Mouse (Mus musculus) E14TG2a.4 (cell line): ENCODE data around the gene Slc35b3.
A peak's percentile ranks its signal among the peaks of the same experiment; 100 is the strongest.

ENCODE experiments used
- H3K27me3 ChIP-seq: 2 replicates; pipeline ENCODE4 v1.6.1; 2014; ENCODE audit warnings: low read length, control low read depth; ENCODE audit not compliant: insufficient read depth
- H3K36me3 ChIP-seq: 2 replicates; pipeline ENCODE4 v1.6.1; 2014; ENCODE audit warnings: low read length, control low read depth; ENCODE audit not compliant: insufficient read depth
- H3K4me1 ChIP-seq: replicated peaks from 2 replicates; pipeline ENCODE4 v1.6.1; 2014; ENCODE audit warnings: low read depth, low read length, control low read depth
- H3K4me3 ChIP-seq: replicated peaks from 2 replicates; pipeline ENCODE4 v1.5.1; 2014; ENCODE audit warnings: mild to moderate bottlenecking, low read length
- H3K9me3 ChIP-seq: 2 replicates; pipeline ENCODE4 v1.6.1; 2014; ENCODE audit warnings: low read length, control low read depth
- CTCF ChIP-seq: conservative IDR thresholded peaks from 2 replicates; pipeline ENCODE4 v1.5.1; 2014; ENCODE audit warnings: low read length
- NANOG ChIP-seq: IDR thresholded peaks from 2 replicates; pipeline ENCODE4 v1.6.1; 2014; ENCODE audit warnings: borderline replicate concordance, low read length, mixed read lengths
- POU5F1 ChIP-seq: IDR thresholded peaks from 2 replicates; pipeline ENCODE4 v1.6.1; 2014; ENCODE audit warnings: low read length, borderline replicate concordance

Slc35b3 gene

DNA sequence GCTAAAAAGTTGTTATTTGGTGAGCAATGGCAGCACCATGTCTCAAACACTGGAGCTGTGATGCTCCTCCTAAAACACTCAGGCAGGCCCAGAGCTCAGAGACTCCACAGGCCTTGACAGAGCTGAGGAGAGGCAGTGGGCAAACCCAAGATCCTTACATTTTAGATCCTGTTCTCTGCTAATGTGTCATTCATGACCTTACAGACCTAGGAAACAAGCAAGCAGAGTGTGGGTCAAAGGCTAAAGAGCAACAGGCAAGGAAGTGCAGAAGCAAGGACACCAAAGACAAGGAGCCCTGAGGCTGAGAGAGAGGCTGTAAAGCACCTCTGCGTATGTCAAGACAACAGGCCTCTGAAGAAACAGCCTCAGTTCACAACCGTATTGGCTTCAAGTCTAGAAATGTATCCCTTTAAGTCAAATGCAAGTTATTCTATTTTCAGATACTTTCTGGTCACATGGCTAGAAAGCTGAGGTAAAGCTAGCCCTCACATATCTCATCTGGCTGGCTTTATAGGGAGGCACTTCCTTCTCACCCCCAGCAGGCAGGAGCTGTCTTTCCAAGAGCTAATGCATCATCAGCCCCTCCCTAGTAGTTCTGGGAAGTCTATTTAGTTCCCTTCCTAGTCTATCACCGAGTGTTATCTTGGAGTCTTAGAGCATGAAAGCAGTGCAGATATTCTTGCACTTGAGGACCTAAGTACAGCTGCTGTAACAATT lies 14.2 kb downstream of the Slc35b3 start:
- H3K36me3 ChIP-seq = peaks cover 39% of the 10 kb centered on the region
- no peak overlapping the region for H3K4me3 ChIP-seq
- TF ChIP-seq POU5F1 (no peak), CTCF (no peak)
- no peaks in the 10 kb centered on the region for H3K4me1 ChIP-seq
- no peaks in the 10 kb centered on the region for H3K9me3 ChIP-seq
- H3K27me3 ChIP-seq = no peaks in the 10 kb centered on the region

DNA sequence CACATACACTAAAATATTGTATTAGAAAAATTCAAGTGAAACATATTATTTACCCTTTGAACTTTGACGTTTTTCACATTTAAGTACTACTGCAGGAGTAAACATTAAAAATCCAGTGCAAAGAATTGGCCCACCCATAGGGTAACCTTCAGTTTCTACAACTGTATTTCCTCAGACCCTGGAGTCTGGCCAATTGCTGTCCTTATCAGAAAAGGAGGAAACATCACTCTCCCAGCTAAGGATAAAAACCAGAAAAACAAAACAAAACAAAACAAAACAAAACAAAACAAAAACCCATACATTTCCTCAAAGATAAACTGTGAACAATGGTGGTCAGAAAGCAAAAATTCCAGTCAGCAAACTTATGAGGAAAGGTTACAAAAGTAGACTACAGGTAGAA lies 14.9 kb downstream of the Slc35b3 start:
- TF ChIP-seq NANOG = no peak
- TF ChIP-seq CTCF = no peak
- no peaks in the 10 kb centered on the region for H3K9me3 ChIP-seq

GRCm38 (mm10) chr13:38944951-38945350 lies 15.7 kb downstream of the Slc35b3 start:
- Histone ChIP-seq H3K36me3 (peaks cover 35% of the 10 kb centered on the region), H3K4me3 (no peak overlapping the region), H3K4me1 (no peaks in the 10 kb centered on the region), H3K9me3 (no peaks in the 10 kb centered on the region), H3K27me3 (no peaks in the 10 kb centered on the region)
- TF ChIP-seq NANOG (no peak), POU5F1 (no peak), CTCF (no peak)

More for the DNA sequence above, 14.9 kb downstream of the Slc35b3 start:
- no peaks in the 10 kb centered on the region for H3K4me1 ChIP-seq
- H3K27me3 ChIP-seq = no peaks in the 10 kb centered on the region
- H3K36me3 ChIP-seq = peaks cover 39% of the 10 kb centered on the region
- H3K4me3 ChIP-seq = no peak overlapping the region

DNA sequence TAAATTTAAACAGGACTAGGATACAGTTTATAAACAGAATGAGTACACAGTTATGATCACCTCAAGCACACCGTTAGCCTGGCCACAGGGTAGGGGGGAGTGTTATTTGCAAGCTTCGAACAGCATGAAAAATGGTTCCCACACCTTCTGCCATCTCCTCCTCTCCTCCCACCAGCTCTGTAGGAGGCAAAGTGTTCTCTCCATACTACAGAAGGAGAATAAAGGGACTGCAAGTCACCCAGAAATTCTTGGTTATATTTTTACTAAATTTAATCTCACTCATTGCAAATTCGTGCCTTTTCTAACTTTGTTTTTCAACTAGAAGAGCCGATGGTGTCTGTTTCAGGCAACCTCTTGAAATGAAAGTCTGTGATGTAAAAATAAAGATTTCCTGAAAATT lies 18.9 kb downstream of the Slc35b3 start:
- H3K36me3 ChIP-seq = peaks cover 33% of the 10 kb centered on the region
- H3K4me1 ChIP-seq = peaks cover 4% of the 10 kb centered on the region
- no peaks in the 10 kb centered on the region for H3K9me3 ChIP-seq
- TF ChIP-seq CTCF (no peak), NANOG (no peak), POU5F1 (no peak)
- no peaks in the 10 kb centered on the region for H3K27me3 ChIP-seq
- H3K4me3 ChIP-seq = no peak overlapping the region

DNA sequence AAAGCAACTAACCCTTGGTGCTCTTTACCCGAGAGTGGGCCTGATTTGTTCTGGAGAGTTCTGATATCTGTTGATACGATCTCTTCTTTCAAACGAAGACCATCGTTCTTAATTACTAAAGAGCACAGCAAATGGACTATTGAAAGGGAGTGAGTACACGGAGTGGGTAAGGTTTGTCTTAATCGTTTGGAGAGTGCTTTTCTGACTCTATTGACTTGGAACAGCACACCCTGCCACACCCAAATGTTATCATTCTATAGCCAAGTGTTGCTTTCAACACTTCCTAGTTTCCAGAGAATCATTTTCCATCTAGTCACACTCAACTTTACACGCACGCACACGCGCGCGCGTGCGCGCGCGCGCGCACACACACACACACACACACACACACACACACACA lies 19.4 kb downstream of the Slc35b3 start:
- Histone ChIP-seq H3K4me3 (no peak overlapping the region), H3K4me1 (peaks cover 5% of the 10 kb centered on the region), H3K9me3 (no peaks in the 10 kb centered on the region), H3K27me3 (no peaks in the 10 kb centered on the region), H3K36me3 (peaks cover 29% of the 10 kb centered on the region)
- no peak for TF ChIP-seq CTCF
- no peak for TF ChIP-seq NANOG
- TF ChIP-seq POU5F1 = no peak

- Histone ChIP-seq H3K36me3 (peaks cover 32% of the 10 kb centered on the region), H3K4me1 (peaks cover 13% of the 10 kb centered on the region), H3K9me3 (no peaks in the 10 kb centered on the region), H3K27me3 (no peaks in the 10 kb centered on the region), H3K4me3 (no peak overlapping the region)
- no peak for TF ChIP-seq NANOG
- no peak for TF ChIP-seq CTCF
- no peak for TF ChIP-seq POU5F1
Observed at GRCm38 (mm10) chr13:38938433-38938832, 22.2 kb downstream of the Slc35b3 start.

DNA sequence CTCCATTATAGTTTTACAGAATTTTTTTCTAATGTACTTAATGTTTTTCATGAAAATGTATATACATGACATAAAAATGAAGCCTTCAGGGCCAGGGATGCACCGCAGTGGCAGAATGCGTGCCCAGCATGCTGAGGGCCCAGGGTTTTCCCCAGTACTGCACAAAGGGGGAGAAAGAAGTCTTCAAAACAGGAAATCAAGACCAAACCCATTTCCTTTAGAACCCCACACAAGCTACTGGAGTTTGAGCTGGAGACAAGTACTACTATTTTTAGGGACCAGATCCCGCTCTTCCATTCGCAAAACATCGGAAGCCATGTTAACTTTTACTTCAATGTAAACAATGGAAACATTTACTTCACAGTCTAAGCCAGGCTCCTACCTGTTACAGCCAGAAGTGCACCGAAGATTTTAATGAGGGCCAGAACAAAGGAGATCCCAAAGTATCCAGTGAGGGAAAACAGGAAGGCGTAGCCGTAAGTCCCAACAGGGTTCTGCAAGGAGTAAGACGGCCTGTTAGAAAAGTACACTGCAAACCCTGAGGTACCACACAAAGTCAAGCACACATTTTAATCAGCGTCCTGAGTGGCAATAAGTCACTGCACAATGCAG lies 23.7 kb downstream of the Slc35b3 start:
- H3K36me3 ChIP-seq = peaks cover 35% of the 10 kb centered on the region
- TF ChIP-seq CTCF (no peak), NANOG (no peak), POU5F1 (no peak)
- H3K4me3 ChIP-seq = no peak overlapping the region
- H3K9me3 ChIP-seq = no peaks in the 10 kb centered on the region
- H3K4me1 ChIP-seq = peaks cover 13% of the 10 kb centered on the region
- no peaks in the 10 kb centered on the region for H3K27me3 ChIP-seq

GRCm38 (mm10) chr13:38935856-38936446 lies 24.7 kb downstream of the Slc35b3 start:
- peaks cover 13% of the 10 kb centered on the region for H3K4me1 ChIP-seq
- H3K27me3 ChIP-seq = no peaks in the 10 kb centered on the region
- H3K36me3 ChIP-seq = peaks cover 32% of the 10 kb centered on the region
- H3K9me3 ChIP-seq = no peaks in the 10 kb centered on the region
- TF ChIP-seq POU5F1 (no peak), CTCF (no peak), NANOG (no peak)
- H3K4me3 ChIP-seq = 0 out of 2 replicates have a peak overlapping the region, but pooled peaks have one; percentile 69

DNA sequence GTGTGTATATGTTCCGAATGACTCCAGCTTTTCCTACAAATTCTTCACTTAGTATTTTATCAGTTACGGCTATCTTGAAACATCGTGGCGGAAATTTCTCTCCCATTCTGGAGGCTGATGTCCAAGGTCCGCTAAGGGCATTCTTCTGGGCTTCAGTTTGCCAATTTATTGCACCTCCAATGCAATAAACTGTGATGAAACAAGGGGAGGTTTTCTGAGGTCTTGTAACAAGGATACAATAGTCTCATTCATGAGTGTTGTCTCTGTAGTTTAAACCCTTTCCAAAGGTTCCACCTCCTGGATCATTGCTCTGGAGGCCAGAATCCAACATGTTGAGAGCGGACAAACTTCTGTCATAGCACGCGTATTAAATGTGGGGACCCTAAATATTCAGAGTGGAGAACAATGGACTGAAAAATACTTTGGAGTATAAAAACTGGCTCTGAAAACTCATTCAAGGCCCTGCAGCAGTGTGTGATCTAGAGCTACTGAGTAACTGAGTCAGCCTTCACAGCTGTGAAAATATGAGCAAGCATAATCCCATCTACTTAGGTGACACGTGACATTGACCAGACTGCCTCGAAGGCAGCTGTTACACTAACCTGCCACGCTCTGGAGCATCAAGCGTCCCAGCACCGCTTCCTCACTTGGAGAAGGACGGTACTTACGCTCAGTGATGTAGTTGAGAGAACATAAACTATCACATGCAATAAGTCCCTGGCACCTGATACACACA lies 30.7 kb downstream of the Slc35b3 start:
- TF ChIP-seq POU5F1 = no peak
- TF ChIP-seq CTCF = no peak
- TF ChIP-seq NANOG = no peak
- Histone ChIP-seq H3K4me3 (no peak overlapping the region), H3K9me3 (no peaks in the 10 kb centered on the region), H3K4me1 (peaks cover 13% of the 10 kb centered on the region), H3K36me3 (peaks cover 11% of the 10 kb centered on the region), H3K27me3 (no peaks in the 10 kb centered on the region)
